Mouse (Mus musculus): ENCODE measurements around the gene Fam71a.

The Fam71a gene

DNA sequence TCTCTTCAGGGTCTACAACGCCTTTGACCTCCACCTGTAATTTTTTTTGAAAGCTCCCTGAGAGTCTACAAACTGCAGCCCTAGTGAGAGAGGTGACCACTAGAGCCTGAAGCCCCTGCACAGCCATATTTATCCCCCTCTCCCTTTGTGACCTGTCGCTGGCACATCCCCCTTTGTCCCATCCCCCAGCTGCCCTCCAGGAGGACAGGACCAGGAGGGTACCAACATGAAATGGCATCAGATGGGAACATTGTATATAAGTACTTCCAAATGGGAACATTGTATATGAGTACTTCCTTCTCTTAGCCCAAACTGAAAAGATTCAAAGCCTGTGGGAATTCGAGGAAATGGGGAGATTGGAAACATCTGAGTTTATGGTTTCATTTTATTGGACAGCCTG is at the start of gene Fam71a:
Fam71a (minus strand) TSS at position 101 of the 400 bp plus-strand sequence.
- in situ Hi-C loops (cut with MboI; ENCODE audit: unreplicated experiment in 2 of 2), result no loop called here

DNA sequence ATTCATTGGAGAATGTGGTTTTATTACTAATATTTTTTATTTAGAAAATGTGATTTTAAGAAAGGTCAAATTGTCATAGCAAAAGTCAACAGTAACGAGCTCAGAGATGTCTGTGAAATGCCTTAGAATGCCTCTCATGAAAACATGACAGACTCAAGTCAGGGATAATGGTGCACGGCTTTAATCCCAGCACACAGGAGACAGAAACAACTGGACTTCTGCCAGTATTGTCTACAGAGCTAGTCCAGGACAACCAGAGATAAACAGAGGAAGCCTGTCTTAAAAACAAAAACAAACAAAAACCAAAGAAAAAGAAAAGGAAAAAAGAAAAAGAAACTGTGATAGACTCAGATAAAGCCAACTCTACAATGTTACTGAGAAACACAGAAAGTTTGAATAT is 46.5 kb upstream of the Fam71a start:
- in situ Hi-C loops (cut with MboI; ENCODE audit: unreplicated experiment in 2 of 2), result no loop called here

DNA sequence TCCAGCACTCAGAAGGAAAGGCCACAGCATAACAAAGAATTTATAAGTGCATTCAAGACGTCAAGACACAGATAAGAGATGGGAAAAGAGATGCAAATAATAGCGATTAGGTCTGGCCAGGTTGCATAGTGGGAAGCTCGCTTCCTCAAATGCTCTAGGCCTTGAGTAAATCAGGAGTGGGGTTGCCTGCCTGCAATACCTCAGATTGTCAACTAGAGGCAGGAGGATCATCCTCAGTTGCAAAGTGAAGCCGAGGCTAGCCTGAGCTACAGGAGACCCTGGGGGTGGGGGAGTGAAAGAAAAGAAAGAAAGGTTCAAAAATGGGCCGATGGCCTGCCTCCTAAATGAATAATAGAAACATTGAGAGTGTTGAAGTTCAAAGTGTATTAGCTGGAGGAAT is 41.2 kb upstream of the Fam71a start:
- in situ Hi-C loops (cut with MboI; ENCODE audit: unreplicated experiment in 2 of 2), result no loop called here

DNA sequence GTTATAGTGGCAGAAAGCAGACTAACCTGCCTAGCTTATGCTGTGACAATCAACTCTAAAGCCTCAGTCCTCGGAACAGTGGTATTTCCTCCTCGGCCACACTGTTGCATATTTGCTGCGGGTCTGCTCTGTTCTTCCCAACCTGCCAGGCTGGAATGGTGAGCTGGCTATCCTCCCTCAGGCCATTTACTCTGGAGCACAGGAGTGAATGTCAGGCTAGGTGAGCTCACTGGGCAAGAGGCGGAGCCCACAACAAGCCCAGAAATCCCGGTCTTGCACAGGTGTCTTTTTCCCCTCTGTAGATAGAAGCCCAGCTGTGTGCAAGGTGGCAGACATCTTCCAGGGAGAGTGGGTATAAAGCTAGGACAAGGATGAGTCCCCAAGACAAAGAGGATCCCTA is 40.3 kb upstream of the Fam71a start:
- in situ Hi-C loops (cut with MboI; ENCODE audit: unreplicated experiment in 2 of 2), result no loop called here

DNA sequence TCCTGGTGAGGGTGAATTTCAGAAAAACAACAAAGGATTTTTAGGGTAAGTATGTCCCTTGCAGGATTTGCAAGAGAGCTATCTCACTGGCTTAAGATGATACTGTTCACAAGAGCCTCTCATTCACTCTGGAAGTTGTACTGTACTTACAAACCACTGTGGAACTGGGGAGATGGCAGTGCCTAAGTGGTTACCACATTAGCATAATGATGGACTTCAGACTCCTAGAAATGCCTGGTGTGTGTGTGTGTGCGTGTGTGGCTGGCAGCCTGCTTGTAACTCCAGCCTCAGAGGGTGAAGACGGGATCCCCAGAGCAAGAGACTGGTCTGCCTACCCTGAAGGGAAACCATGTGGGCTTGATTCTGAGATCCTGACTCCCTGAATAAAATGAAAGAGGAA is 38.9 kb upstream of the Fam71a start:
- in situ Hi-C loops (cut with MboI; ENCODE audit: unreplicated experiment in 2 of 2), result no loop called here

DNA sequence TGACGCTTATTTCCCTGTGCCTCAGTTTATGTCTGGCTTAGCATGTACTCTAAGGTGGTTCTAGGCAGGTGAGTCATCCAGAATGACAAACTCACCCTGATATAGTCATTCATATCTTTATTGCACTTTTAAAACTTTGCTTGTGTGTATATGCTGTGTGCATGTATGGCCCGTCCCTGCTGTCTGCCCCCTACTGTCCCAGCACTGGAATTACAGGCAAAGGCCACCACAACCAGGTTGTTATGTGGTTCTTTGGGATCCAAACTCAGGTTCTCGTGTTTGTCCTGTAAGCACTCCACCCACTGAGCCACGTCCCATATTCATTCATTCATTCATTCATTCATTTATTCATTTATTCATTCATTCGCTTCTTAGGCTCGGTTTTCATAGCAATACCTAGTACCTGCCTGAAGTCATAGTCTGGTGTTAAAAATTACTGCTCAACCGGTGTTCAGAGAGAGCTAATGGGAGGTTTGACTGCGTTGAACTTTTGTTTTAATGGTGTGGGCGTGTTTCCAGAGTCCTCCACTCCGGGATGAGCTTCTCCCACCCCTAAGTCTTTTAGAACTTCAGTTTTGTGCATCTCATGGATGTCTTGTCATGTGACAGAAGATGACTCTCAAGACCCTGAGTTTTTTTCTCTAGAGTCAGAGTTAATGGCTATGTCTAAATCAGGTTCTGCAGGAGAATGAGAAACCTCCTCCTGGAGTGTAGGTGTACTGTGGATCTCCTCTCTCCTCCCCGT is 37.8 kb upstream of the Fam71a start:
- in situ Hi-C loops (cut with MboI; ENCODE audit: unreplicated experiment in 2 of 2), result no loop called here

DNA sequence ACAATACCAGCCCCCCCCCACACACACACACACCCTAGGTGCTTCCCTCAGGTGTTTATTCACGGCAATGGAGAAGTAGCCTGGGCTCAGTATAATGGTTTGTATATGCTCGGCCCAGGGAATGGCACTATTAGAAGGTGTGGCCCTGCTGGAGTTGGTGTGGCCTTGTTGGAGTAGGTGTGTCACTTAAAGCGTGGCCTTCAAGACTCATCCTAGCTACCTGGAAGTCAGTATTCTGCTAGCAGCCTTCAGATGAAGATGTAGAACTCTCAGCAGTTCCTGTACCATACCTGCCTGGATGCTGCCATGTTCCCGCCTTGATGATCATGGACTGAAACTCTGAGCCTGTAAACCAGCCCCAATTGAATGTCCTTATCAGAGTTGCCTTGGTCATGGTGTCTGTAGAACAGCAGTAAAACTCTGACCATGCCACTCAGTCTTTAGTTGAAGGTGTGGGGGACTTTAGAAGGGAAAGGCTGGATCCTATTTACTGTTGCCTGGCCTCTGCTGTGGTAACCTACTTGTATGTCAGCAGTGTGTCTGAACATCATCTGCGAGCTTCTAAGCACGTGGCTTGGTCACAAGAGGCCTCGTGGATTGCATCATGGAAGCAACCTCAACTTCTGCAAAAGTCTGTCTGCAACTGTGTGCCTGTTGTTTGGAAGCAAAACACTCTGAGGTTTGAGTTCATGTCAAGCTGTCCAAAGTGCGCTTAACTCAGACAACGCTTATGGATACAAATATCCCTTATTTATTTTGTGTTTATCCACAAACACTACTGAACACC is 36.4 kb upstream of the Fam71a start:
- in situ Hi-C loops (cut with MboI; ENCODE audit: unreplicated experiment in 2 of 2), result no loop called here

DNA sequence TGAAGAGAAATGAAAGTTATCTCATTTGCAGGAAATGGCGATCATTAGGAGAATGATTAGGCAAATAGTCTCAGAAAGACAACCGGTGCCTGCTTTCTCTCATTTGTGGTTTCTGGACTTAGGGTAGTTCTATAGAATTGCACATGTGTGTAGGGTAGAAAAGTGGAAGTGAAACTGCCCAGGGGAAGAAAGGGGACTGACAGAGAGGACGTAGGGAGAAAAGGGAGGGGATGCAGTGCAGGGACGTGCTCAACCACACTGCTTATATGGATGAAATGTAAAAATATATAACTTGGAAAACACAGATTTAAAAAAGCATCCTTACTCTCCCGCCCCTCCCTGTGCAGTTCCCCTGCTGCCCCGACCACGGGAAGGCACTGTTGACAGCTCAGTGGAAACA is 33.3 kb upstream of the Fam71a start:
- in situ Hi-C loops (cut with MboI; ENCODE audit: unreplicated experiment in 2 of 2), result no loop called here

DNA sequence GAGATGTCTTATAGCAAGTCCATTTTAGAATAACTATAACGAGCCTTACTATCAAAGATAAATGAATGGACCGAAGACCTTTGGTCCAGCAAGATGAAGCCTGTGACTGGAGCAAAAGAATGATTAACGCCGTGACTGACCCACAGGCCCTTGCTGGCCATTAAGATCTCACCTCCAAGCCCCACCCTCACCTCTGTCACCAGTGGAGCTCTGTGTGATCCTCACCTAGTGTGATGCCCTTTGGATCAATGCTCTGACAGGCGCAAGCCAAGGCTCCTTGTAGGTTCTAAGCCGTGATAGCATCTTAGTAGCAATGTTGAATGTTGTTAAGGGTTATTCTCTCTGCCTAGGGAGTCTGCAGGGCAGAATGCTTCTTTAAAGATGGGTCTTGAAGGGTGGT is 31.4 kb upstream of the Fam71a start:
- in situ Hi-C loops (cut with MboI; ENCODE audit: unreplicated experiment in 2 of 2), result no loop called here

DNA sequence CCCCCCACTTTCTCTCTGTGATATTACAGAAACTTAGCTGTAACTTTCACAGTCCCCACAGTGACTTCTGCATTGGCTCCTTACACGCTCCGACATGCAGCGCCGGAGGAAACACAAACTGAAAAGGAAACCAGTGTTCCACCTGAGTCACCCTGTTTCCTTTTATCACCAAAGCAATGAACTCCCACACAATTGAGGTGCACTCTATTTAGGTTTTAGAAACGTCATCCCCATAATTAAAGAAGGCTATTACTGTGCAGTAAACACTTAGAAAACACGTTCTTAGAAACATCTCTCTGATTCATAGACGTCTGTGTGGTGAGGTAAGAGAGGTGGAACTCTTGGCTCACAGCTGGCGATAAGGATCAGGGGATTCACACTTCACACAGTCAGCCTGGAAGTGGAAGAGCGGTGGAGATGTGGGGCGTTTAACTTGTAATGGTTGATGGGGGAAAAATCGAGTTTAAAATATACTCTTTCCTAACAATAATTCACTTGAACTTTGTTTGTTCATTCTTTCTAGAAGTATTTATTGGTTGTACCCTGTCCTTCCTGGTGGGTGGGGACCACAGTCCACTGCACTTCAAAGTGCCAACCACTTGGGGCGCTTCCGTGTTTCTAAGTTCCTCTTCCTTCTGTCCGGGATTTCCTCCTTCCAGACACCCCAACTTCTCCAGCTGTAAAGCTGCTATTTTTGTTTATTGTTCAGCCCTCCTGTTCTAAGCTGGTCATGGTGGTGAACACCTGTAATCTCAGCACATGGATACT is 29.2 kb upstream of the Fam71a start:
- in situ Hi-C loops (cut with MboI; ENCODE audit: unreplicated experiment in 2 of 2), result no loop called here

DNA sequence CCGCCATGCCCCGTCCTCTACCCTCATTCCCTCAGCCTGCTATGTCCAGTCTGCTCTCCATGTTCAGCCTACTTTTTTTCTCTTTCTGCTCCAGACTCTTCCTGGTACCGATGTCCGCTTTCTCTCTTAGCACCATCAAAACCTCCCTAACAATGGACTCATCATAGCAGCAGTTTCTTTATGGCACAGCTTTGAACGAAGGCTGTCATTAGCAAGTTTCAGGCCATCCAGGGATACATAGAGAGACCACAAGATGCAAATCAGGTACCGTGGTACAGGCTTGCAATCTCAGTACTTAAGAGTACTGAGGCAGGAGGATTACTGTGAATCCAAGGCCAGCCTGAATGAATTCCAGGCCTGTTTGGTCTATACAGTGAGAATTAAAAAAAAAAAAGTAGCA is 28.1 kb upstream of the Fam71a start:
- in situ Hi-C loops (cut with MboI; ENCODE audit: unreplicated experiment in 2 of 2), result no loop called here

DNA sequence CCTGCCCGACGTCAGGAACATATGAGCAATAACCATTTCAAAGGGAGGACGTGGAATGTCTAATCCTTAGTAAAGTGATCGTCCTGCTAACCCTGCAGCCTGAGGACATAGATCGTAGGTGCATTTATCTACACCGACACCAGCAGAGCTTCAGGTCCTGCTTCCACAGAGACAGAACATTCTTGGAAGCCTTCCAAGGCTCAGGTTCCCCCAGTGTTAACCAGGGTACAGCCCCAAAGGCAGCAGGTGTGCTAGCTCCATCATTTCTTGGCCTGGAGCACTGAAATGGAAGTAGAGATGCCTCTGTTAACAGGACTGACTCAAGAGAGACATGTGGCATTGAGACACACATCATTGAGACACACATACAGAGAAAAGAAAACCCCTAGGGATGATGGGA is 27.6 kb upstream of the Fam71a start:
- in situ Hi-C loops (cut with MboI; ENCODE audit: unreplicated experiment in 2 of 2), result no loop called here

DNA sequence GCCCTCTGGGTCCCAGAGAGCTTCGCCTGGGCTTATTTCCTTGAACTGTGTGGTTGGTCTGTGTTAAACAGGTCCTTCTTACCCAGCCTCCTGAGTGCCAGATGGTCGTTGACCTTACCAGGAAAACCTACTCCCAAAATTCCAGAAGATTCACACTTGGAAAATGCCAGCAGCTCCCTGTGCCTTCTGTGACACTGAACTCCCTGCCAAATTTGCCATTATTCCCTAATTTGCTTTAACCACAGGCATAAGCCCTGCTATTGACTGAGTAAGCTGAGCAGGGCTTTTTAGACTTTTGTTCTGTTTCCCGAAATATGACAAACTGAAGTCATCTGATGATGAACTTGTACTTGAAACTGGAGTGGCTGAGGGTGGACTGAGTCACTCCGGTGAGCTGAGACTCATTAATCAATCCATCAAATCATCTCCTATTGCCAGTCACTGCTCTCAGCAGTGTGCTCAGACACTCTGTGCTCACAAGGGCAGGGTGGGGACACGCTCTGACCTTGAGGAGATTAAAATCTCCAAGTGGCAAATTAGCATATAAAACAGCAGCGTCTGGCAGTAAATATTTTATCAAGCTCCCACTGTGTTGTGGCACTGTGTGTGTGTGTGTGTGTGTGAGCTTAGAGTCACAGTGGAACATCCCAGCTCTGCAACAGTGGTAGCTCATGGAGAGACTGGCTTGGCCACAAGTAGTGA is 25.2 kb upstream of the Fam71a start:
- in situ Hi-C loops (cut with MboI; ENCODE audit: unreplicated experiment in 2 of 2), result loop anchor here in 1 of 2 experiments (10.0 kb wide), 1 partner anchor 85 kb away; no protein-coding TSS in a partner anchor

DNA sequence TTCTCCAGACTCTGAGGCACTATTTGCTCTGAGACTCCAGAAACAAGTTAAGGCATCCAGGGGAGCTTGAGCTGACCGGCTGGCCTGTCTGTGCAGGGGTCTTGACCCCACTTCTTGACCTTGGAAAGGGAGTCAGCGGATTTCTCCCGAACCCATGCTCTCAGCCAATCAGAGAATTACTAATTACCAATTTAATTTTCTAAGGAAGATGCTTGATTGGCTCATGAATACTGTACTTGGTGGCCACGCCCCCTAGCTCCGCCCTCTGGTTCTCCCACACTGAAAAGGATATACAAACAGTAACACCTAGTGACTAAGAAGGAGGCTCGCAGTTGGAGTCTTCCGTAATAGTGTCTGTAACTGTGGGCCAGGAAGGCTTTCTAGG is 21.8 kb upstream of the Fam71a start:
- in situ Hi-C loops (cut with MboI; ENCODE audit: unreplicated experiment in 2 of 2), result loop anchor here in 1 of 2 experiments (10.0 kb wide), 1 partner anchor 88 kb away; no protein-coding TSS in a partner anchor

DNA sequence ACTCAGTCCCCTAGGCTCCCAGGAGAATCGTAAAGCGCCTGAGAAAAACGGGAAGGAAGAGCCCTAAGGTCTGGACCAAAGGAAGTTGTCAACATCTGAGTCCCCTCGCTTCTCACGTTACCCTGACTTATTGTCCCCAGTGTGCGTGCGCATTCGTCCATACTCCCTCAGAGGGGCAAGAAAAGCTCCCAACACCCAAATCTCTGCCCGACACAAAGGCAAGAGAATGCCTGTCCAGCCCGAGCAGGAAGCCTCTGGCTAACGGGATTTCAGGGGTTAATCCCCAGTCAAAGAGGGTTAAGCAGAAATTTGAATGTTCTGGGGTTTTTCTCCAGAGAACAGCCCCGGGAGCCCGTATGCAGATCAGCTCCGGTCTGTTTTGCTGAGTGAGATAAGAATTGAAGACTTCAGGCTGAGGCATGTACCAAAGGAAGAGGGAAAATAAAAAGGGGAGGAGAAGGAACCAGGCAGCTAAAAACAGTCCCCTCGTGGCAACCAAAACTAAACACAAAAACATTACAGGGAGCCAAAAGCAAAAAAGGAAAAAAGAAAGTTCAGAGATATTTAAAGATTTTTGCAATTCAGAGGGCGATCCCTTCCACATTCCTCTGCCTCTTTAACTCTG is 21.3 kb upstream of the Fam71a start:
- in situ Hi-C loops (cut with MboI; ENCODE audit: unreplicated experiment in 2 of 2), result loop anchor here in 1 of 2 experiments (10.0 kb wide), 1 partner anchor 89 kb away; no protein-coding TSS in a partner anchor

DNA sequence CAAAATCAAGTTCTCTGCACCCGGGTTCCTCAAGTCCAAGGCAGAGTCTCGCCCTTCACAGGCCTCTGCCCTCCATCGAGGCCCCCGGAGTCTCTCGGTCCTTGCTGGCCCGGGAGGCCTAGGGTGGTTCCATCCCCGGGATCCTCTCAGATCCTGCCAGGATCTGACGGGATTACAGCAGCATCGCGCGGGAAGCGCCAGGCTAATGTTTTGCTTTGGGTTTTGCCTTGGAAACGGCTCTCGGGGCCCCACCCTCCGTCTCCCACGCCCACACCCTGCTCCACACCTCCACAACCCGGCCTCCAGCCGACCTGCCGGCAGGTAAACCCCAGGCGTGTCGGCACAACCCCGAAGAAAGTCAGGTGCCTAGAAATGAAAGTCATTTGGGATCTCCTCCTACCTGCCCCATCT is 20.2 kb upstream of the Fam71a start:
- in situ Hi-C loops (cut with MboI; ENCODE audit: unreplicated experiment in 2 of 2), result loop anchor here (5.0 to 10.0 kb wide), 2 partner anchors 90 to 97 kb away; no protein-coding TSS in a partner anchor

DNA sequence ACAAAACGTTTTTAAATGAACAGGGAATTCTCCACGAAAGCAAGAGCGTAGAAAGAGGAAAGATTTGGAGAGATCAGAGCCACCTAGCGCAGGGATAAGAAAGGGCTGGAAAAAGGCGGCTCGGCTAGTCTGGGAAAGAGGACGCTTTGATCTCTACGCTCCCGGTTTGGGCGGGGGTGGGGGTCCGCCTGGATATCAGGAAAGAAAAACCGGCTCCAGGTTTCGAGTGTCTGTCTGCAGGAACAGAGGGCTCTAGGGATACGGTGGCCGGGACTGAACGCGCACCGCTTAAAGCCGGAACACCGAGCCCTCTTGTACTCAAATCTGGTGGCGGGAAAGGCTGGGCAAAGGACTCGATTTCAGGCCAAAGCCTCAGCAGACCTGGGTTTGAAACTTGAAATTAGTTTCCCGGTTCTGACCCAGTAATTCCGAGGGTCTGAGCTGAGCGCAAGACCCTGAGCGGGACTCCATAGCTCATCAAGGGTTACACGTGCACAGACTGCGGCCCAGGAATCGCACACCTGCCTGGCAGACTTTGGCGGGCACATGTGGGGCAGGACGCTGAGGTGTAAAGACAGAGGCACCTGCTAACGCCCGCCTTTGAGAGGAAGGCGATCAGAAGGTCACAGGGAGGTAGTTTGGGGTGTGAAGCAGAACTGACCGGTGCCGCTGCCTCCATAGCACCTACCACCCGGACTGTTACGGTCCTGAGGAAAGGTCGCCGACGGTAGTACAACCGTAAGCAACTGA is 19.6 kb upstream of the Fam71a start:
- in situ Hi-C loops (cut with MboI; ENCODE audit: unreplicated experiment in 2 of 2), result loop anchor here (5.0 to 10.0 kb wide), 2 partner anchors 91 to 98 kb away; no protein-coding TSS in a partner anchor

DNA sequence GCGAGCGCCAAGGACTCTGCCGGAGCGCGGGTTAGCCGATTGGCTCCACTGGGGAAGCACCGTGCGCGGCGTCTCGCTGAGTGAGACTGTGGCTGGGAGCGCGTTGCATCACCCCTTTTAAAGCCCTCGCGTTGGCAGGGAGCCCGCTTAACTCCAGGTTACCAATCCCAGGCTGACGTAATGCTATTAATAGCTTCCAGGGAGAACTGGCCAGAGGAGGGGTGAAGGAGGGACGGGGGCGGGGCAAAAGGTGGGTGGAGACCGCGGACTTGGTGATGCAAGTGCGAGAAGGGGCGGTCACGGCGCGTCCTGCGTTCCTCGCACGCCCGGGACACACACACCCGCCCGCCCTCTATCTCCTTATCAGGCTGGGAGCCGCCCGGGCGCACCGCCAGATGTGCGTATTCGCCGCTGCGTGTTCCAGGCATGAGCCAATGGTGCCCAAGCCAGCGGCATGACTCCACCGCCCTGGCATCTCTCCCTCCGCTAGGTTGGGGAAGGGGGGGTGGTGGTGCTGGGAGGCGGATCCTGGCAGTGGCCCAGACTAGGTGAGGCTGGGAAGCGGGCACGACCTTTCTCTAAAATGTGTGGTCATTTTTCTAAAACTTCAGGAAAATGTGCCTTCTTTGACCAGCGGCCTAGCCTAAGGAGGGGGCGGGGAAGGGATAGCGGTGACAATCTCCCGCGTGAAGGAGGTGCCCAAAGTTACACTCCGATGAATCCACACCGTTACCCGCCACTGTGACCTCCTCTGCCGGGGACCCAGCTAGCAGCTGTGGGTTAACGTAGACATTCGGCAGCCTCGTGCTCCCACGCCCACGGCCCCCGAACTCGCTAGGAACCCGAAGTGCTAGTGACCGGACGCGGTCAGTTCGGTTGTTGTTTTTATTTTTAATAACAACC is 18.8 kb upstream of the Fam71a start:
- in situ Hi-C loops (cut with MboI; ENCODE audit: unreplicated experiment in 2 of 2), result loop anchor here (5.0 to 10.0 kb wide), 2 partner anchors 91 to 99 kb away; no protein-coding TSS in a partner anchor

All from v-Abl transformed pro-B cells (cell line).